Comparison of ENCODE assay signal across 21 mouse cellular contexts in the genomic region with DNA sequence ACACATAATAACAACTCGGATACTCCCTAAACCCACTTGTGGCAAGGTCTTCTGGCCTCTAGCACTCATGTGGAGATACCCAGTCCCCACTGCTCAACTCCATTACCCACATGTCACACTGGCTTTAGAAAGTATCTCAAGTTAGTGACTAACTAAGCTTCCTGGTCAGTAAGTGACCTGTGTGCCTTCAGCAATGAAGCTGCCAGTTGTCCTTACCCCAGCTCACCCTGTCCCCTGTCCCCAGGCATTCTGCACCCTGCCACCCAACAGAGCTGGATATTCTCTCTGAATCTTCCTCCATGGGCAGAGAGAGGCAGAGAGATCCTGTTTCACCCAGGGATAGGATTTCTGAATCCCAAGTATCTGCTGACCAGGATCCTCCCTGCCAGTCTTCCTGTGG. TPM values are rescaled to one million over a fixed set of nuclear protein-coding genes. Genes with fewer than 3 reads are reported as not detected.
DNase-seq lines count a peak whose midpoint lies in the region; TF ChIP-seq lines count a peak whose summit lies in the region.
"Had no signal": no experiment of that assay in that cellular context is flagged by ENCODE, and none has a peak within 500 bp of the region (broad histone marks: within the 10 kb centered on the region; RNA-seq: fewer than 3 reads in every experiment).

A gene (plus strand): TSS at position 301 of the 400 bp plus-strand sequence.

- no peak within 1 kb of the TSS for H3K4me3 ChIP-seq in gastrocnemius, adult 2 months

- intact Hi-C loops in gastrocnemius, postnatal 14 days (cut with DNase I; ENCODE audit: low total_unique reads), result no loop called here
- intact Hi-C loops in gastrocnemius, adult 2 months (cut with DNase I), result no loop called here

- peak within 1 kb of the TSS; percentile 31; the same call in 1 of the 2 replicates for H3K27ac ChIP-seq in gastrocnemius, adult 2 months

- TF ChIP-seq CTCF in gastrocnemius, adult 2 months (IDR thresholded peaks at IDR 0.05), result no peak

- peak; percentile 20 for DNase-seq in gastrocnemius, adult 18-20 months (ENCODE audit: low spot score)
- DNase-seq in gastrocnemius, postnatal 14 days, result no peak
- peak; percentile 19 for DNase-seq in gastrocnemius, adult 2 months
- no peak for DNase-seq in gastrocnemius, postnatal 25 days
- DNase-seq in skeletal muscle tissue, adult 2 months (ENCODE audit: low read depth, low spot score), result peak; percentile 23
- no peak for DNase-seq in heart, adult 11 months
- DNase-seq: adrenal gland, adult 2 months; adrenal gland, adult 8-10 months; adrenal gland, postnatal 14 days; adrenal gland, postnatal 25 days; B cell, adult 2 months; cerebellum, adult 11 months; cerebellum, adult 11-12 months; cerebellum, adult 18-20 months had no signal

RNA-seq across cellular contexts. Expression of the gene that starts here (rescaled TPM):
- not detected for total RNA-seq in gastrocnemius, adult 18-20 months (2021)
- total RNA-seq in gastrocnemius, postnatal 14 days (2021), result under 1 TPM in 1 of 2 experiments, not detected in 1; 0.10 TPM
- total RNA-seq in gastrocnemius, adult 2 months (2021), result under 1 TPM in 1 of 2 experiments, not detected in 1; 0.11 TPM
- total RNA-seq in gastrocnemius, postnatal 25 days (2021), result under 1 TPM in 1 of 2 experiments, not detected in 1; 0.23 TPM
- total RNA-seq: adrenal gland, adult 18-20 months; adrenal gland, adult 2 months; adrenal gland, adult 8-10 months; adrenal gland, postnatal 10 days; adrenal gland, postnatal 14 days; adrenal gland, postnatal 25 days; adrenal gland, postnatal 36 days; adrenal gland, postnatal 4 days; CH12.LX; ES-E14; MEL had no signal

Comparison
In these comparisons a context has a peak if more than half of its experiments do, and no peak if none do; other contexts are left out.
1. Peak in DNase-seq in gastrocnemius, adult 18-20 months; RNA of the gene not detected or under 1 TPM.
2. Peak in DNase-seq and H3K27ac ChIP-seq in gastrocnemius, adult 2 months; RNA of the gene not detected or under 1 TPM.